Mouse (Mus musculus) liver, embryonic 14.5 days (tissue): ENCODE results near the gene Sp140. TPM values are rescaled to one million over a fixed set of nuclear protein-coding genes. Genes with fewer than 3 reads are reported as not detected.
"Not testable (repeated sequence)": the region's sequence is repeated elsewhere in the genome, so short reads cannot be mapped to it uniquely, and the experiment has no call there.

ENCODE experiments used
- ATAC-seq: fragments of 200-750 bp; cut with Nextera tagmentation; 2 replicates; pipeline ENCODE4 v1.8.0; 2017; ENCODE audit warnings: moderate number of reproducible peaks, mild to moderate bottlenecking, moderate library complexity; ENCODE audit not compliant: insufficient read depth
- DNase-seq, 3 experiments: peaks; one replicate each; pipeline ENCODE4 v3.0.0-alpha.2; 2012 to 2013; ENCODE audit warnings: low read depth in 3 of 3, low spot score in 3 of 3
- H3K27ac ChIP-seq: fragments of 300-500 bp; sonication (generic); 2 replicates; pipeline ENCODE4 v1.5.1; 2014; ENCODE audit warnings: moderate library complexity, mild to moderate bottlenecking, control low read depth, inconsistent platforms
- H3K27me3 ChIP-seq: fragments of 300-500 bp; sonication (generic); 2 replicates; pipeline ENCODE4 v1.6.1; 2014; ENCODE audit warnings: mild to moderate bottlenecking, low read length, moderate library complexity; ENCODE audit not compliant: control insufficient read depth, insufficient read depth
- H3K36me3 ChIP-seq: fragments of 300-500 bp; sonication (generic); replicated peaks from 2 replicates; pipeline ENCODE4 v1.6.1; 2014; ENCODE audit warnings: low read depth; ENCODE audit not compliant: control insufficient read depth, insufficient read depth
- H3K4me1 ChIP-seq, 2 experiments: fragments of 200-500 bp in 1 of 2; fragments of 300-500 bp in 1 of 2; sonication (generic) in 1 of 2; replicated peaks; 2 replicates each; pipeline ENCODE4 v1.6.1; 2012 to 2014; ENCODE audit warnings: antibody characterized with exemption in 1 of 2, inconsistent platforms in 1 of 2, low read length in 1 of 2; ENCODE audit not compliant: control insufficient read depth in 2 of 2, insufficient read depth in 2 of 2
- H3K4me2 ChIP-seq: fragments of 300-500 bp; sonication (generic); 2 replicates; pipeline ENCODE4 v1.6.1; 2014; ENCODE audit warnings: low read depth, mild to moderate bottlenecking, control low read depth, moderate library complexity
- H3K4me3 ChIP-seq, 2 experiments: fragments of 200-500 bp in 1 of 2; fragments of 300-500 bp in 1 of 2; sonication (generic) in 1 of 2; 2 replicates each; pipeline ENCODE4 v1.5.1; 2012 to 2014; ENCODE audit warnings: low read depth in 2 of 2, low read length in 2 of 2, mild to moderate bottlenecking in 2 of 2, control low read depth in 1 of 2, inconsistent platforms in 1 of 2, moderate library complexity in 1 of 2; ENCODE audit not compliant: insufficient read depth in 1 of 2
- H3K9ac ChIP-seq: fragments of 300-500 bp; sonication (generic); replicated peaks from 2 replicates; pipeline ENCODE4 v1.6.1; 2014; ENCODE audit warnings: mild to moderate bottlenecking, control low read depth, moderate library complexity
- H3K9me3 ChIP-seq: fragments of 300-500 bp; sonication (generic); 2 replicates; pipeline ENCODE4 v1.6.1; 2016; ENCODE audit warnings: low read length, mixed read lengths; ENCODE audit not compliant: control insufficient read depth
- WGBS: fragments of 180-500 bp; shearing (Covaris S2); extraction: QIAGEN DNeasy Blood & Tissue Kit; methylation state at CpG from one replicate; pipeline ENCODE4 v1.1.7; 2014; ENCODE audit not compliant: insufficient replicate concordance; 5-methylcytosine and 5-hydroxymethylcytosine counted together
- polyA plus RNA-seq, 2 experiments: library from polyadenylated mRNA; depleted of rRNA in 1 of 2; stranded (reverse) in 1 of 2; unstranded in 1 of 2; fragments of >200 nt; fragmentation: Nextera tagmentation in 1 of 2; extraction: Ambion mirVana in 1 of 2; gene quantifications; 2 replicates each; pipeline versions ENCODE4 v1.2.1 to v1.2.3; 2012 to 2014

Gene Sp140
- polyA plus RNA-seq, 2 experiments = 3.0 to 3.7 TPM

DNA sequence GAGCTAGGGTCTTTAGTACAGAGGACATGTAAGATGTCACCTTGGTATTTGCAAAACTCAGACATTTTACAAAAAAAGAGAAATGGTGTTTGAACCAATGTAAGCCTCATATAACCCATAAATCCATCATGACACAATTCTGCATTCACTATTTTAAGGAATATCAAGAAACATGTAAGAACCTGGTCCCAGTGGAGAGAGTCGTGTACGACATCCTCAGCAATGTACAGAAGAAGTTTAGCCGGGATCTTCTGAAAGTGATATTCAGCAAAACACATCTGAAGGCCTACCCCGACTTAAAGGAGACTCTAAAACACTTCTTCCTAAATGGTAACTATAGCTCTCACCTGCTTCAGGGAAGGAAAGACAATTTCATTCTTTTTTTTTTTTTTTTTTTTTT lies 10.4 kb downstream of the Sp140 start:
- no CpG with 5 or more reads among the region's 4 CpGs for WGBS
- not testable (repeated sequence) for H3K9me3 ChIP-seq, DNase-seq, ATAC-seq, H3K4me2 ChIP-seq, H3K4me1 ChIP-seq, H3K36me3 ChIP-seq, H3K27me3 ChIP-seq, H3K4me3 ChIP-seq, H3K27ac ChIP-seq, H3K9ac ChIP-seq

GRCm38 (mm10) chr1:85615096-85615495 lies 14.9 kb downstream of the Sp140 start:
- not testable (repeated sequence) for H3K9ac ChIP-seq, H3K4me3 ChIP-seq, H3K27me3 ChIP-seq, DNase-seq, H3K4me1 ChIP-seq, H3K27ac ChIP-seq, H3K36me3 ChIP-seq, ATAC-seq, H3K4me2 ChIP-seq, H3K9me3 ChIP-seq
- 75% methylated on average over 3 of the region's 3 CpGs for WGBS

GRCm38 (mm10) chr1:85615819-85616218 lies 15.6 kb downstream of the Sp140 start:
- H3K4me2 ChIP-seq, H3K9me3 ChIP-seq, ATAC-seq, H3K27ac ChIP-seq, H3K27me3 ChIP-seq, H3K36me3 ChIP-seq, H3K9ac ChIP-seq, DNase-seq, H3K4me1 ChIP-seq, H3K4me3 ChIP-seq: not testable (repeated sequence)
- WGBS = 41% methylated on average over 3 of the region's 3 CpGs

DNA sequence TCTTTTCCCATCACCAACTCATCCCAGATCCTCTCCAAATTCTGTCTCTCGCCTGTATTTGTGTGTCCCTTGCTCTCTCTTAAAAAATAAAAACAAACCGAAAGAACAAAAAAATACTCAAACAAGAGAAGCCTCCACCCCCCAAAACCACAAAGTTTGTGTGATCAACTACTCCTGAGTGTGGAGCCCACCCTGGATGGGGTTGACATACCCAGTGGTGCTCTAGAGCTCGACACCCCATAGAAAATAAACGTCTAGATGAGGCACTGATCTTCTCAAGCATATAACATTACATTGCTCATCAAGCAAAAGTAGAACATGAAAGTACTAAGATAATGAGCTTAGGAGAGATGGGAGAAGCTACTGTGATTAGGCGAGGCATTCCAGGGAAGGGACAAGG lies 17.0 kb downstream of the Sp140 start:
- not testable (repeated sequence) for H3K4me3 ChIP-seq, DNase-seq, H3K4me2 ChIP-seq, H3K9ac ChIP-seq, H3K27ac ChIP-seq, H3K9me3 ChIP-seq, H3K4me1 ChIP-seq, H3K36me3 ChIP-seq, H3K27me3 ChIP-seq, ATAC-seq
- 41% methylated on average over 4 of the region's 5 CpGs for WGBS

DNA sequence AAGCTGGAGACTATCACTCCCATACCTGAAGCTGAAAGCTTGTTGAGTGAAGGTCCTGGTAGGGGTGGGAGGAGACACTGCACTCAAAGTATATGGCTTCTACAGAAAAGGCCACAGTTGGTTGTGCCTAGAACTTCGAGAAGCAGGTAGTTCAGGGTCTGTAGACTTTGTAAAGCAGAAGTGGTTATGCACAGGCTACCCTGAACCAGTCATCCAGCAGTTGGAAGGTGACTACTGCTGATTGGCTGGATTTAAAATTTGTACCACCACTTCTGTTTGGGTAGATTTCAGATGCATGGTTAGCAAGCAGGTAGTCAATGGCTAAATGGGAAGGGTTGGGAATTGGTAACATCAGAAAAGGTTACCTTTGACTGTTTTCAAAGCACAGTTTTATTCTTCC lies 18.5 kb downstream of the Sp140 start:
- H3K27me3 ChIP-seq, ATAC-seq, H3K9ac ChIP-seq, H3K27ac ChIP-seq, DNase-seq, H3K36me3 ChIP-seq, H3K4me1 ChIP-seq, H3K9me3 ChIP-seq, H3K4me2 ChIP-seq, H3K4me3 ChIP-seq: not testable (repeated sequence)
- 12% methylated on average over 1 of the region's 1 CpGs for WGBS

DNA sequence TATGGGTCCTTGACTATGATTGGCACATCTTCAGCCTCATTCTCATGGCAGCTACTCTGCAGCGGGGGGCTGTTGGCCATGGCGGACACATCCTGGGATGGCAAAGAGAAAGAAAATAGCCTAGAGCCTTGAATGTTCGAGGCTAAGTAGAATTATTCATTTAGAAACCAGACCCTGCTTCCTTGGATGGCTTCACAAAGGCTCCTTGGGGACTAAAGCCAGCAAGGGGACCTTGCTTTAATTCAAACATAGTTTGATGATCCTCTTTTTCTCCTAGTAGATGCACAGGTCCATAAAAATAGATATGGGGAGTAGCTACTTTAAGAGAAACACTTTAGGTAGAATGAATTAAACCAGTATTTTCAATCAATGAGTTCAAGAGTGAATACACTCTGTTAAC lies 36.8 kb downstream of the Sp140 start:
- H3K4me1 ChIP-seq, H3K36me3 ChIP-seq, DNase-seq, H3K27ac ChIP-seq, H3K9me3 ChIP-seq, ATAC-seq, H3K4me3 ChIP-seq, H3K27me3 ChIP-seq, H3K4me2 ChIP-seq, H3K9ac ChIP-seq: not testable (repeated sequence)
- WGBS = 43% methylated on average over 3 of the region's 3 CpGs

DNA sequence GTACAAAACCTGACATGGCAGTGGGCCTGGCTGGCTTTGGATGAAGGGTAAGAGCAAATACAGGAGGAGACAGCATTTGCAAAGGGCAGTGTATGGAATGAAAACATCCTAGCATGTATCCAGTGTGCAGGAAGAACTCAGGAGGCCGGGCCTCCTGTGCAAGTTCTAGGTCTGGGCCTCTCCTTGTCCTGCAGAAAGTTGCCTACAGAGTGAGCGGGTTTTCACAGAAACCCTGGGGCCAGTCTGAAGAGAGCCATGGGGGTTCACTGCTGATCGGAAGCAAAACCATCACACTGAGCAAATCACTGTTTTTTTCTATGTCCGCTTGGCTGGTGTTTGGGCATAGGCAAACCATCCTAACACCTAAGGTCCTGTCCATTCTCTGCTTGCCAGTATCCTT lies 38.0 kb downstream of the Sp140 start:
- not testable (repeated sequence) for H3K4me2 ChIP-seq, H3K27ac ChIP-seq, H3K27me3 ChIP-seq, H3K36me3 ChIP-seq, ATAC-seq, H3K4me1 ChIP-seq, DNase-seq, H3K4me3 ChIP-seq, H3K9ac ChIP-seq, H3K9me3 ChIP-seq
- 61% methylated on average over 4 of the region's 4 CpGs for WGBS

DNA sequence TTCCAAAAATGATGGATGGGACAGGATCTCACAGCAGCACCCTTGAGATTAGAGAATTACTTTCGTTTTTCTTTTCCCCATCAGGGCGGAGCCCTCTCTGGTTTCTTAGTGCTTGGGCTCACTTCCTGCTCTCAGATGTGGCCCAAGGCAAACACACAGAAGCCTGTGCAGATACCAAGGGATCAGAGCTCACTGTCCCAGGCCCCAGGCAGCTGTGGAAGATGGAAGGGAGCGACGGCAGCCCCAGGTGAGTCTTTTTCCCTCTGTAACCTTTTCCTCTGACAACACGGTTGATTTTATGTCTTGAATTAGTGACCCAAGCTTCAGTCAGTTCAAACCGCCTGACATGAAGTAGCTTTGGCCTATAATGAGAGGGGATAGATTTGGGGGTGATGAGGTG lies 49.7 kb downstream of the Sp140 start, which contains the start of gene Sp100:
Gene Sp100, plus strand, starts transcription at position 108 of the 400 bp plus-strand sequence.
- H3K9me3 ChIP-seq, H3K27ac ChIP-seq, H3K9ac ChIP-seq, H3K36me3 ChIP-seq, H3K4me1 ChIP-seq, H3K4me2 ChIP-seq, H3K27me3 ChIP-seq, DNase-seq, ATAC-seq, H3K4me3 ChIP-seq: not testable (repeated sequence)
- 41% methylated on average over 6 of the region's 6 CpGs for WGBS
